Mouse (Mus musculus) CH12.LX (cell line): Measurements from ENCODE around the gene Zc3h8.

Experiments used
- BHLHE40 ChIP-seq: IDR thresholded peaks from 2 replicates; pipeline ENCODE4 v1.6.1; 2011; ENCODE audit warnings: mild to moderate bottlenecking, low read depth, low read length, improper control_type of control experiment
- CTCF ChIP-seq, 2 experiments: IDR thresholded peaks in 1 of 2; conservative IDR thresholded peaks in 1 of 2; 2 replicates each; pipeline ENCODE4 v1.5.1; 2011 to 2012; ENCODE audit warnings: low read depth in 2 of 2, low read length in 2 of 2, improper control_type of control experiment in 1 of 2, inconsistent platforms in 1 of 2, mild to moderate bottlenecking in 1 of 2, moderate library complexity in 1 of 2
- E2F4 ChIP-seq: IDR thresholded peaks from 2 replicates; pipeline ENCODE4 v1.6.1; 2011; ENCODE audit warnings: low read depth, low read length, improper control_type of control experiment; ENCODE audit not compliant: insufficient replicate concordance
- EP300 ChIP-seq: IDR thresholded peaks from 2 replicates; pipeline ENCODE4 v1.6.1; 2011; ENCODE audit warnings: low read length, improper control_type of control experiment
- MAFK ChIP-seq: IDR thresholded peaks from 2 replicates; pipeline ENCODE4 v1.6.1; 2011; ENCODE audit warnings: low read length, improper control_type of control experiment; ENCODE audit not compliant: insufficient replicate concordance
- MAX ChIP-seq: IDR thresholded peaks from 2 replicates; pipeline ENCODE4 v1.6.1; 2011; ENCODE audit warnings: low read length, improper control_type of control experiment
- MAZ ChIP-seq: IDR thresholded peaks from 2 replicates; pipeline ENCODE4 v1.6.1; 2012; ENCODE audit warnings: low read depth, mild to moderate bottlenecking, inconsistent platforms, low read length, improper control_type of control experiment, moderate library complexity
- MEF2A ChIP-seq: IDR thresholded peaks from 2 replicates; pipeline ENCODE4 v1.6.1; 2014; ENCODE audit warnings: low read depth, mild to moderate bottlenecking, inconsistent platforms, low read length, improper control_type of control experiment, borderline replicate concordance
- NELFE ChIP-seq: IDR thresholded peaks from 2 replicates; pipeline ENCODE4 v1.6.1; 2011; ENCODE audit warnings: low read depth, low read length, improper control_type of control experiment
- POLR2A ChIP-seq: IDR thresholded peaks from 2 replicates; pipeline ENCODE4 v1.6.1; 2011; ENCODE audit warnings: low read depth, mild to moderate bottlenecking, improper control_type of control experiment, low read length
- POLR2AphosphoS2 ChIP-seq: IDR thresholded peaks from 2 replicates; pipeline ENCODE4 v1.6.1; 2011; ENCODE audit warnings: low read depth, low read length, improper control_type of control experiment
- USF1 ChIP-seq: IDR thresholded peaks from 2 replicates; pipeline ENCODE4 v1.6.1; 2014; ENCODE audit warnings: low read depth, mild to moderate bottlenecking, inconsistent platforms, low read length, improper control_type of control experiment

GRCm38 (mm10) chr2:128966641-128967580 lies 23.0 kb upstream of the Zc3h8 start, which contains the start of gene Zc3h6:
- TF ChIP-seq CTCF (conservative IDR thresholded peaks at IDR 0.05 in 1 of 2, IDR thresholded peaks at IDR 0.05 in 1 of 2; ENCODE audit: low read depth in 2 of 2, low read length in 2 of 2), result no peak
- TF ChIP-seq NELFE, result peak; percentile 89
- peak; percentile 66 for TF ChIP-seq MAX
- peak; percentile 58; the same call in 1 of the 2 replicates for TF ChIP-seq POLR2AphosphoS2
- TF ChIP-seq POLR2A, result peak; percentile 88
- TF ChIP-seq MEF2A, result peak; percentile 70
- TF ChIP-seq MAFK, result no peak
- TF ChIP-seq BHLHE40, result peak; percentile 41; the same call in 1 of the 2 replicates
- peak; percentile 79; the same call in 1 of the 2 replicates for TF ChIP-seq MAZ
- TF ChIP-seq USF1, result no peak
- TF ChIP-seq EP300, result no peak
- TF ChIP-seq E2F4, result peak; percentile 67; the same call in 1 of the 2 replicates
